Mouse (Mus musculus) MEL (cell line): ENCODE measurements around the gene Hdac4. TPM values are rescaled to one million over a fixed set of nuclear protein-coding genes. Genes with fewer than 3 reads are reported as not detected.

ENCODE experiments used
- DNase-seq: peaks from one replicate; pipeline ENCODE4 v3.0.0; 2011; ENCODE audit warnings: low read depth, low spot score
- H3K27ac ChIP-seq: 2 replicates; pipeline ENCODE4 v1.5.1; 2012; ENCODE audit warnings: low read depth, mild to moderate bottlenecking, control low read depth, low read length, moderate library complexity; ENCODE audit not compliant: control insufficient read depth
- H3K27me3 ChIP-seq, 2 experiments: fragments of 150-350 bp in 1 of 2; sonication (generic) in 1 of 2; 2 replicates each; pipeline ENCODE4 v1.6.1; 2012; ENCODE audit warnings: low read length in 2 of 2, mild to moderate bottlenecking in 2 of 2, improper control_type of control experiment in 1 of 2, moderate library complexity in 1 of 2; ENCODE audit not compliant: insufficient read depth in 2 of 2, control insufficient read depth in 1 of 2
- H3K36me3 ChIP-seq, 2 experiments: 2 replicates each; pipeline ENCODE4 v1.6.1; 2012 to 2014; ENCODE audit warnings: low read length in 2 of 2, improper control_type of control experiment in 1 of 2, inconsistent platforms in 1 of 2, mild to moderate bottlenecking in 1 of 2; ENCODE audit not compliant: insufficient read depth in 2 of 2, control insufficient read depth in 1 of 2
- H3K4me1 ChIP-seq, 2 experiments: fragments of 150-350 bp in 1 of 2; sonication (generic) in 1 of 2; 2 replicates each; pipeline ENCODE4 v1.6.1; 2012; ENCODE audit warnings: low read length in 2 of 2, improper control_type of control experiment in 1 of 2, mild to moderate bottlenecking in 1 of 2; ENCODE audit not compliant: insufficient read depth in 2 of 2, control insufficient read depth in 1 of 2
- H3K4me3 ChIP-seq, 2 experiments: fragments of 150-350 bp in 1 of 2; sonication (generic) in 1 of 2; 2 replicates each; pipeline ENCODE4 v1.5.1; 2012; ENCODE audit warnings: low read depth in 2 of 2, low read length in 2 of 2, mild to moderate bottlenecking in 2 of 2, moderate library complexity in 2 of 2, control low read depth in 1 of 2, improper control_type of control experiment in 1 of 2; ENCODE audit not compliant: control insufficient read depth in 1 of 2, insufficient read depth in 1 of 2
- H3K79me2 ChIP-seq: 2 replicates; pipeline ENCODE4 v1.6.1; 2012; ENCODE audit warnings: mild to moderate bottlenecking, low read length, moderate library complexity; ENCODE audit not compliant: control insufficient read depth, poor library complexity, insufficient read depth
- H3K9ac ChIP-seq: 2 replicates; pipeline ENCODE4 v1.6.1; 2012; ENCODE audit warnings: low read depth, mild to moderate bottlenecking, control low read depth, low read length, moderate library complexity; ENCODE audit not compliant: control insufficient read depth, poor library complexity, severe bottlenecking
- H3K9me3 ChIP-seq: fragments of 150-350 bp; sonication (generic); replicated peaks from 2 replicates; pipeline ENCODE4 v1.6.1; 2012; ENCODE audit warnings: mild to moderate bottlenecking, low read length, improper control_type of control experiment, moderate library complexity; ENCODE audit not compliant: insufficient read depth
- CTCF ChIP-seq, 3 experiments: IDR thresholded peaks in 2 of 3; conservative IDR thresholded peaks in 1 of 3; 2 replicates each; pipeline ENCODE4 v1.5.1; 2011 to 2012; ENCODE audit warnings: low read length in 3 of 3, low read depth in 2 of 3, mild to moderate bottlenecking in 2 of 3, improper control_type of control experiment in 1 of 3, inconsistent platforms in 1 of 3, mixed read lengths in 1 of 3, moderate library complexity in 1 of 3; ENCODE audit not compliant: control insufficient read depth in 1 of 3, insufficient read depth in 1 of 3, poor library complexity in 1 of 3, severe bottlenecking in 1 of 3
- E2F4 ChIP-seq: IDR thresholded peaks from 2 replicates; pipeline ENCODE4 v1.6.1; 2011; ENCODE audit warnings: low read depth, low read length, improper control_type of control experiment, borderline replicate concordance
- EP300 ChIP-seq, 2 experiments: IDR thresholded peaks; 2 replicates each; pipeline ENCODE4 v1.6.1; 2011; ENCODE audit warnings: improper control_type of control experiment in 2 of 2, low read length in 2 of 2, low read depth in 1 of 2, mild to moderate bottlenecking in 1 of 2
- MXI1 ChIP-seq: IDR thresholded peaks from 2 replicates; pipeline ENCODE4 v1.6.1; 2011; ENCODE audit warnings: mild to moderate bottlenecking, low read depth, low read length, improper control_type of control experiment
- NRF1 ChIP-seq: IDR thresholded peaks from 2 replicates; pipeline ENCODE4 v1.6.1; 2014; ENCODE audit warnings: low read depth, mild to moderate bottlenecking, inconsistent platforms, low read length, improper control_type of control experiment, moderate library complexity; ENCODE audit not compliant: poor library complexity, insufficient read depth, severe bottlenecking
- POLR2AphosphoS2 ChIP-seq: IDR thresholded peaks from 2 replicates; pipeline ENCODE4 v1.6.1; 2011; ENCODE audit warnings: low read length, improper control_type of control experiment
- POLR2AphosphoS5 ChIP-seq: IDR thresholded peaks from 2 replicates; pipeline ENCODE4 v1.6.1; 2012; ENCODE audit warnings: low read depth, borderline replicate concordance, mild to moderate bottlenecking, inconsistent platforms, low read length, moderate library complexity, mixed read lengths
- RAD21 ChIP-seq: IDR thresholded peaks from 2 replicates; pipeline ENCODE4 v1.6.1; 2011; ENCODE audit warnings: mild to moderate bottlenecking, low read depth, low read length, improper control_type of control experiment
- SMC3 ChIP-seq: IDR thresholded peaks from 2 replicates; pipeline ENCODE4 v1.6.1; 2011; ENCODE audit warnings: low read depth, low read length, improper control_type of control experiment
- TBP ChIP-seq: IDR thresholded peaks from 2 replicates; pipeline ENCODE4 v1.8.0; 2011; ENCODE audit warnings: low read depth, low read length, improper control_type of control experiment
- USF1 ChIP-seq: IDR thresholded peaks from 2 replicates; pipeline ENCODE4 v1.6.1; 2014; ENCODE audit warnings: low read depth, mild to moderate bottlenecking, inconsistent platforms, low read length, improper control_type of control experiment, moderate library complexity
- USF2 ChIP-seq, 2 experiments: IDR thresholded peaks; 2 replicates each; pipeline ENCODE4 v1.6.1; 2011 to 2012; ENCODE audit warnings: improper control_type of control experiment in 2 of 2, low read length in 2 of 2, borderline replicate concordance in 1 of 2, inconsistent platforms in 1 of 2, low read depth in 1 of 2, mild to moderate bottlenecking in 1 of 2; ENCODE audit not compliant: insufficient read depth in 1 of 2
- ZKSCAN1 ChIP-seq: IDR thresholded peaks from 2 replicates; pipeline ENCODE4 v1.6.1; 2012; ENCODE audit warnings: low read depth, mild to moderate bottlenecking, inconsistent platforms, low read length, improper control_type of control experiment, moderate library complexity
- ZMIZ1 ChIP-seq: IDR thresholded peaks from 2 replicates; pipeline ENCODE4 v1.6.1; 2012; ENCODE audit warnings: low read depth, mild to moderate bottlenecking, inconsistent platforms, low read length, improper control_type of control experiment, moderate library complexity
- polyA plus RNA-seq, 2 experiments: library from polyadenylated mRNA; stranded (reverse) in 1 of 2; unstranded in 1 of 2; fragments of >175 nt in 1 of 2; fragments of >200 nt in 1 of 2; gene quantifications; 2 replicates each; pipeline versions ENCODE4 v1.2.1 to v1.2.4; 2012; ENCODE audit warnings: low replicate concordance in 2 of 2, low read depth in 1 of 2; ENCODE audit not compliant: insufficient read length in 2 of 2, insufficient read depth in 1 of 2, missing spikeins in 1 of 2
- total RNA-seq: library from RNA; depleted of rRNA; stranded (reverse); fragments of 300-350 nt; gene quantifications from 2 replicates; pipeline ENCODE4 v1.2.3, GENCODE M21; 2012

The Hdac4 gene
- total and polyA plus RNA-seq, 3 experiments: 11.0 to 19.5 (median 12.3) TPM

DNA sequence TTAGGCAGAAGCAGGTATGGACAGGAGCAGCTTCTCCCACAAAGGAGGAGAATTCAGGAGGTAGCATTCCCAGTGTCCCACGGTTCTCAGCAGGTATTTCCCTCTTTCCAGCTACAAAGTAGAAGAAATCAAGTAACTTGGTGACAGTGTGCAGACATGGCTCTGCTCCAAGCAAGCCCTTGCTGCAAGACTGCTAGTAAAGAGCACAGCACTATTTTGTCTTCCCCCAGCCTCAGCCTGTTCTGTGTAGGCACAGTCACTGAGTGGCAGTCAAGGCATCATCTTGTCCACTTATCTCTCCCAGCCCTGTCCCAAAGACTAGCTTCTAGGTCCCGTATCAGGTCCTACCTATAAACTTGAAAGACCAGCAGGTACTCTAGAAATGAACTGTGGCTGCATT is 86.9 kb downstream of the Hdac4 start:
- no peak overlapping the region for H3K9ac ChIP-seq
- H3K36me3 ChIP-seq: peaks cover 0 to 2% of the 10 kb centered on the region in 2 experiments; a peak in 1 of 4 replicates
- no peak for DNase-seq
- peaks cover 0 to 2% of the 10 kb centered on the region in 2 experiments; a peak in 1 of 4 replicates for H3K4me1 ChIP-seq
- H3K27me3 ChIP-seq: no peaks in the 10 kb centered on the region
- no peak overlapping the region for H3K4me3 ChIP-seq
- H3K27ac ChIP-seq: no peak overlapping the region
- H3K79me2 ChIP-seq: no peaks in the 10 kb centered on the region
- no peaks in the 10 kb centered on the region for H3K9me3 ChIP-seq
- no peak for TF ChIP-seq E2F4
- no peak for TF ChIP-seq USF1
- TF ChIP-seq TBP: no peak
- TF ChIP-seq ZMIZ1: no peak
- no peak for TF ChIP-seq CTCF (IDR thresholded peaks at IDR 0.05 in 2 of 3, conservative IDR thresholded peaks at IDR 0.05 in 1 of 3; ENCODE audit: control insufficient read depth in 1 of 3, insufficient read depth in 1 of 3, low read depth in 2 of 3, low read length in 3 of 3, poor library complexity in 1 of 3, severe bottlenecking in 1 of 3)
- TF ChIP-seq POLR2AphosphoS2: no peak
- no peak for TF ChIP-seq EP300 (IDR thresholded peaks at IDR 0.05; ENCODE audit: low read depth in 1 of 2, low read length in 2 of 2)
- no peak for TF ChIP-seq ZKSCAN1
- no peak for TF ChIP-seq NRF1
- TF ChIP-seq RAD21: no peak
- no peak for TF ChIP-seq POLR2AphosphoS5

DNA sequence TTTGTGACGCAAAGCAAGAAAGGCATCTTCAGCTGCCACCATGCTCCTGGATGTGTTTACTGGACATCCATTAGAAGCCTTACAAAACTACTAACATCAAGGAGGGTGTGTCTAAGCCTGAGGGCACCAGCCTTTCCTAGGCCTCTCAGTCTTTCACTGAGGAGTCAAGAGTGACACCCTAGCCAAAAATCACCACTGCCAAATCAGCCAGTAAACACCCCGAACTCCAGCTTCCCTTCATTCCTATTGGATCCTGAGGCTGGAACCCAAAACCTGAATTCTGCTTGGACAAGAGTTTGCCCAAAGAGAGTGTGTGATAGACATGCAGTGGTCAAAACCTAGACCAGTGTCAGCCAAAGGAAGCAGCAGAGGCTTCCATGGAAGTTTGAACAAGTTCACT is 87.5 kb downstream of the Hdac4 start:
- H3K79me2 ChIP-seq: no peaks in the 10 kb centered on the region
- peaks cover 0 to 2% of the 10 kb centered on the region in 2 experiments; a peak in 1 of 4 replicates for H3K4me1 ChIP-seq
- no peak for DNase-seq
- no peak overlapping the region for H3K9ac ChIP-seq
- TF ChIP-seq CTCF (IDR thresholded peaks at IDR 0.05 in 2 of 3, conservative IDR thresholded peaks at IDR 0.05 in 1 of 3; ENCODE audit: control insufficient read depth in 1 of 3, insufficient read depth in 1 of 3, low read depth in 2 of 3, low read length in 3 of 3, poor library complexity in 1 of 3, severe bottlenecking in 1 of 3): no peak
- TF ChIP-seq TBP: no peak
- TF ChIP-seq SMC3: no peak
- H3K27ac ChIP-seq: no peak overlapping the region
- no peaks in the 10 kb centered on the region for H3K27me3 ChIP-seq
- no peaks in the 10 kb centered on the region for H3K9me3 ChIP-seq
- peaks cover 0 to 2% of the 10 kb centered on the region in 2 experiments; a peak in 1 of 4 replicates for H3K36me3 ChIP-seq
- H3K4me3 ChIP-seq: no peak overlapping the region

DNA sequence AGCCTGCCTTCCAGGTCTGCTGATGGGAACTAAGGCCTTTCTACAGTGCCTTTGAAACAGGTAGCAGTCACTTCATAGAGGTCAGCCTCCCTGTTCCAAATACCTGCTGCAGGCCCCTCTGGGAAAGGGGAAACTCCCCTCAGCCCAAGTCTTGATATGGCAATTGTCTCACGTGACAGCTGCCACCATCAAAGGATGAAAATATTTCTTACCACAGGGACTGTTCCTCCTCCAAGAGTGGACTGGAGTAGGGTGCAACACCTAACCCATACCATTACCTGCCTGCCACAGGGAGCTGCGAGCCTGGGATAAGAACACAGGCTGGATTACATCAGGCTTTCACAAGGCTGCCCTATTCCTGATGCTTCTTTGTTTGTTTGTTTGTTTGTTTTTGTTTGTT is 88.0 kb downstream of the Hdac4 start:
- no peak for TF ChIP-seq USF2 (IDR thresholded peaks at IDR 0.05; ENCODE audit: borderline replicate concordance in 1 of 2, insufficient read depth in 1 of 2, low read depth in 1 of 2, low read length in 2 of 2)
- no peak for TF ChIP-seq POLR2AphosphoS5
- TF ChIP-seq MXI1: no peak
- TF ChIP-seq ZMIZ1: no peak
- H3K36me3 ChIP-seq: peaks cover 0 to 2% of the 10 kb centered on the region in 2 experiments; a peak in 1 of 4 replicates
- no peak overlapping the region for H3K9ac ChIP-seq
- DNase-seq: no peak
- H3K27ac ChIP-seq: no peak overlapping the region
- H3K4me3 ChIP-seq: no peak overlapping the region
- H3K27me3 ChIP-seq: no peaks in the 10 kb centered on the region
- H3K79me2 ChIP-seq: no peaks in the 10 kb centered on the region
- H3K4me1 ChIP-seq: peaks cover 0 to 2% of the 10 kb centered on the region in 2 experiments; a peak in 1 of 4 replicates
- no peaks in the 10 kb centered on the region for H3K9me3 ChIP-seq
